Mouse (Mus musculus): ENCODE results near the gene Rbp4. TPM values are rescaled to one million over a fixed set of nuclear protein-coding genes. Genes with fewer than 3 reads are reported as not detected.

Gene Rbp4
- polyA plus RNA-seq (2012; rRNA removed), result 276 and 604 TPM in 2 replicates

- DNase-seq (ENCODE audit: low read depth), result no peak
Measured at GRCm38 (mm10) chr19:38125219-38125610, at the start of gene Rbp4. Gene Rbp4, minus strand, starts transcription at chr19:38125281.

GRCm38 (mm10) chr19:38164633-38165032 is 39.6 kb upstream of the Rbp4 start:
- no peak for DNase-seq (ENCODE audit: low read depth)

- no peak for DNase-seq (ENCODE audit: low read depth)
Measured at GRCm38 (mm10) chr19:38161648-38162354, 36.7 kb upstream of the Rbp4 start.

GRCm38 (mm10) chr19:38156243-38156642 is 31.2 kb upstream of the Rbp4 start:
- DNase-seq (ENCODE audit: low read depth), result no peak

GRCm38 (mm10) chr19:38143540-38144271 is 18.6 kb upstream of the Rbp4 start:
- no peak for DNase-seq (ENCODE audit: low read depth)

- no peak for DNase-seq (ENCODE audit: low read depth)
Measured at GRCm38 (mm10) chr19:38134806-38135205, 9.7 kb upstream of the Rbp4 start.

- DNase-seq (ENCODE audit: low read depth), result no peak
Measured at GRCm38 (mm10) chr19:38133986-38134385, 8.9 kb upstream of the Rbp4 start.

- DNase-seq (ENCODE audit: low read depth), result no peak
Measured at GRCm38 (mm10) chr19:38132481-38132880, 7.4 kb upstream of the Rbp4 start, which contains the start of gene Pde6c. Gene Pde6c, plus strand, starts transcription at chr19:38132781.

GRCm38 (mm10) chr19:38126656-38127055 is 1.6 kb upstream of the Rbp4 start:
- no peak for DNase-seq (ENCODE audit: low read depth)

GRCm38 (mm10) chr19:38124401-38125218 is 471 bp downstream of the Rbp4 start:
- DNase-seq (ENCODE audit: low read depth), result no peak

- no peak for DNase-seq (ENCODE audit: low read depth)
Measured at GRCm38 (mm10) chr19:38123921-38124320, 1.2 kb downstream of the Rbp4 start.

GRCm38 (mm10) chr19:38120123-38120760 is 4.8 kb downstream of the Rbp4 start:
- no peak for DNase-seq (ENCODE audit: low read depth)

- no peak for DNase-seq (ENCODE audit: low read depth)
Measured at GRCm38 (mm10) chr19:38114834-38115491, 10.1 kb downstream of the Rbp4 start.

- DNase-seq (ENCODE audit: low read depth), result no peak
Measured at GRCm38 (mm10) chr19:38112575-38112974, 12.5 kb downstream of the Rbp4 start.

- no peak for DNase-seq (ENCODE audit: low read depth)
Measured at GRCm38 (mm10) chr19:38111056-38111455, 14.0 kb downstream of the Rbp4 start.

- DNase-seq (ENCODE audit: low read depth), result no peak
Measured at GRCm38 (mm10) chr19:38109506-38110242, 15.4 kb downstream of the Rbp4 start.

- no peak for DNase-seq (ENCODE audit: low read depth)
Measured at GRCm38 (mm10) chr19:38107871-38108270, 17.2 kb downstream of the Rbp4 start.

GRCm38 (mm10) chr19:38096858-38097758 is 28.0 kb downstream of the Rbp4 start, which contains the start of gene Ffar4:
Gene Ffar4, plus strand, starts transcription at chr19:38097071.
- DNase-seq (ENCODE audit: low read depth), result no peak

GRCm38 (mm10) chr19:38096231-38096630 is 28.9 kb downstream of the Rbp4 start:
- DNase-seq (ENCODE audit: low read depth), result no peak
